Mouse (Mus musculus) brain, embryonic 14.5 days (tissue): ENCODE data around the gene Gng8.

ENCODE experiments used
- CTCF ChIP-seq: fragments of 200-500 bp; IDR thresholded peaks from 2 replicates; pipeline ENCODE4 v1.5.1; 2012; ENCODE audit warnings: inconsistent platforms, mild to moderate bottlenecking, moderate library complexity, borderline replicate concordance; ENCODE audit not compliant: insufficient read depth, insufficient read length; ENCODE audit errors: extremely low read depth
- POLR2A ChIP-seq: fragments of 200-500 bp; IDR thresholded peaks from 2 replicates; pipeline ENCODE4 v1.6.1; 2012; ENCODE audit warnings: mild to moderate bottlenecking, inconsistent platforms, borderline replicate concordance; ENCODE audit not compliant: poor library complexity, insufficient read depth, insufficient read length, severe bottlenecking; ENCODE audit errors: extremely low read depth

DNA sequence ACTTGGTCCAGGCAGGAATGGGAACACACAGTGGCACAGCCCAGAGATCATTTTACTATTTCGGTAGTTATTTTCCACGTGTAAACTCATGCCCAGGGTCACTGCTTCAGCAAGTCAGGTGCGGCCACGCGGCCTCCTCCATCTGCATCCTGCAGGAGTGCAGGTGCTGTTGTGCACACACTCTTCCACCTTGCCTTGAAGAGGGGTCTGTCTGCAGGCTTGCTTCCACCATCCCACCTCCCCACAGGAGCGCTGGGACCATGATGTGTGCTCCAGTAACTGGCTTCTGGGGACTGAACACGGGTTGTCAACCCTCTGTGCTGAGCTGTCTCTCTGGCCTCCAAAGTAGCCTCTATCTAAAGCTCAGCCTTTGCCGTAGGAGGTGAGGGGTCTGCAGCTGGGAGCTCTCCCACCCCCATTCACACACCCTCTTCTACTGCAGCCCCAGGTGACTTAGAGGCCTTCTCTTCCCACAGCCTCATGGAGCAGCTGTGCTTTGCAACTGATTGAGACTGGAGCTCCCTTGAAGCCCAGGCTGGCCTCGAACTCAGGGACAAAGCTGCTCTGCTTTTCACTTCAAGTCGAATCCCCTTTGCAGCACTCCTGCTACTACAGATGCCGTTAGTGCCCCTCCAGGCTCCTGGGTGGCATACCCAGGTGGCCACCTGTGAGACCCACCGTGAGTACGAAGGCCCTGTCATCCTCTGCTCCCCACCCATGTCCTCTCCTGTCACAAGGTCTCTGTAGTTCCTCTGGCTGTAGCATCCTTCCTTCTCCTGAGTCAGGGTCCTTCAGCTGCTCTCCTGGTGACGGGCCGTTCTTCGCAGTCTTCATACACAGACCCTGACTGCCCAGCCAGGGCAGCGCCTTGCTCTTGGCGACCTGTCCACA, 23.1 kb downstream of the Gng8 start:
- TF ChIP-seq CTCF (no peak), POLR2A (no peak)
